Mouse (Mus musculus) gastrocnemius, adult 2 months (tissue): ENCODE measurements around the gene Prickle4. TPM values are rescaled to one million over a fixed set of nuclear protein-coding genes. Genes with fewer than 3 reads are reported as not detected.

Source experiments
- DNase-seq: peaks from one replicate; pipeline ENCODE4 v3.0.0; 2022
- H3K27ac ChIP-seq: fragments of 200-600 bp; 2 replicates; pipeline ENCODE4 v1.8.1; 2022; ENCODE audit warnings: mild to moderate bottlenecking
- H3K4me3 ChIP-seq: fragments of 200-600 bp; 2 replicates; pipeline ENCODE4 v1.8.1; 2022; ENCODE audit warnings: mild to moderate bottlenecking, moderate library complexity
- CTCF ChIP-seq: fragments of 200-600 bp; IDR thresholded peaks from 2 replicates; pipeline ENCODE4 v1.8.1; 2022; ENCODE audit warnings: antibody characterized with exemption, mild to moderate bottlenecking, moderate library complexity
- intact Hi-C: fragments of 180-260 bp; cut with DNase I; formaldehyde crosslinking; loops from one replicate; pipeline ENCODE4 v1.15.1; 2025
- total RNA-seq, 2 experiments: library from RNA; stranded (reverse); gene quantifications; 2 replicates each; pipeline ENCODE4 v1.2.3; 2021

Prickle4 gene
- total RNA-seq, 2 experiments from 2014 or later, result 2.6 to 3.7 TPM

- no peak overlapping the region for H3K27ac ChIP-seq
- H3K4me3 ChIP-seq, result no peak overlapping the region
- no peak; the same call in 1 of the 2 replicates for TF ChIP-seq CTCF
- DNase-seq, result no peak
- intact Hi-C loops, result no loop called here
Observed at GRCm38 (mm10) chr17:47730633-47731575, 36.4 kb upstream of the Prickle4 start.

DNA sequence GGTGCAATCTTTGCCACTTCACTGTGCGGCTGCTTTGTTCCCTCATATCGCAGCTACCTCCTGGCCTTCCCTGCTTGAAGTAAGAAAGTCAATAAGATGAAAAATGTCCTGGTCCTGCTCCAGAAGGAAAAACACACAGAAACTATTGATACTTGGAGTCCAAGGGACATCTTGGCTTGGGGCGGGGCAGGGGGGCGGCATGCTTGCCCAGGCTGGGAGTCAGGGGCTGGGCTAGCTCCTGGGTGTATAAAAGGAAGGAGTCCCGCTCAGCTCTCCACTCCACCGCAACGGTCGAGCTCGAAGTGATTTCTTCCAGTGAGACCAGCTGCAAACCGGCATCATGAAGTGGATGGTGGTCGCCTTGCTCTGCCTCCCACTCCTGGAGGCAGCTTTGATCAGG is 32.0 kb upstream of the Prickle4 start, which contains the start of gene Pgc:
Gene Pgc, plus strand, starts transcription at position 277 of the 400 bp plus-strand sequence.
- Histone ChIP-seq H3K4me3 (no peak within 1 kb of the TSS), H3K27ac (no peak within 1 kb of the TSS)
- no peak for DNase-seq
- intact Hi-C loops, result no loop called here
- no peak for TF ChIP-seq CTCF

DNA sequence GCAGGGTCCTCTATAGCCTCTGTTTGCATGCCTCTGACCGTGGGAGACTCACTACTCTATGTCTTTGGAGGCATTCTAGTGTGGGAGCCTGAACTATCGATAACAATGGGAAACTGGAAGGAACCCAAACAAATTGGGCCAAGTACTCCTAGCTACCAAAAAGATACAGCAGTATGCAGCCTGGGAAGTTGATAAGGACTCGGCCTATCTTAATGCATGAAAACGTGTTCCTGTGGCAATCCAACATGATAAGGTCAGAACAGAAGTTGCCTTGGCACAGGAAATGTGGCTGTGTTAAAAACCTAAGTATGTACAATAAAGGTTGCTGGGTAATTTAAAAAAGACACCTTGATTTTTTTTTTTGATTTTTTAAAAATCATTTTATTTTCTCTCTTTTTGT is 26.6 kb upstream of the Prickle4 start:
- intact Hi-C loops, result no loop called here
- H3K27ac ChIP-seq, result no peak overlapping the region
- no peak for DNase-seq
- no peak overlapping the region for H3K4me3 ChIP-seq
- TF ChIP-seq CTCF, result no peak

- Histone ChIP-seq H3K4me3 (no peak overlapping the region), H3K27ac (no peak overlapping the region)
- DNase-seq, result no peak
- intact Hi-C loops, result no loop called here
- TF ChIP-seq CTCF, result no peak
Observed at GRCm38 (mm10) chr17:47715037-47715436, 20.5 kb upstream of the Prickle4 start.

GRCm38 (mm10) chr17:47712889-47713571 is 18.5 kb upstream of the Prickle4 start:
- no peak for DNase-seq
- TF ChIP-seq CTCF, result no peak
- intact Hi-C loops, result no loop called here
- Histone ChIP-seq H3K4me3 (no peak overlapping the region), H3K27ac (no peak overlapping the region)

- no peak for DNase-seq
- intact Hi-C loops, result no loop called here
- no peak for TF ChIP-seq CTCF
- no peak overlapping the region for H3K4me3 ChIP-seq
- no peak overlapping the region for H3K27ac ChIP-seq
Observed at GRCm38 (mm10) chr17:47711883-47712282, 17.3 kb upstream of the Prickle4 start.

DNA sequence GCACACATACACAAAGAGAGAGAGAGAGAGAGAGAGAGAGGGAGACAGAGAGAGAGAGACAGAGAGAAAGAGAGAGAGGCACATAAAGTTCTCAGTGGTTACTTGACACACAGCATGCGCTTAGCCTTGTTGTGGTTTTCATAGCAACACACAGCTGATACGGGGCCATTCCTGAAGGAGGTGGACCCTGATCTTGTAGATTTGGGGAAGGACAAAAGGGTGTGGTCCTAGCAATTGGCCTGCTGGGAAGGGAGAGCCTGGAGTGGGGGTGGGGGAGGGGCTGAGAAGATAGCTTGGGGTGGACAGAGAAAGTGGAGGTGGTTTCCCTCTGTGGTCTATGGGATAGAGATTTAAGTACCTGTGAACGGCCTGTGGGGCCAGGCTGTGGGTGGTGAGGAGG is 15.5 kb upstream of the Prickle4 start:
- no peak for TF ChIP-seq CTCF
- no peak overlapping the region for H3K4me3 ChIP-seq
- DNase-seq, result no peak
- H3K27ac ChIP-seq, result no peak overlapping the region
- intact Hi-C loops, result no loop called here

DNA sequence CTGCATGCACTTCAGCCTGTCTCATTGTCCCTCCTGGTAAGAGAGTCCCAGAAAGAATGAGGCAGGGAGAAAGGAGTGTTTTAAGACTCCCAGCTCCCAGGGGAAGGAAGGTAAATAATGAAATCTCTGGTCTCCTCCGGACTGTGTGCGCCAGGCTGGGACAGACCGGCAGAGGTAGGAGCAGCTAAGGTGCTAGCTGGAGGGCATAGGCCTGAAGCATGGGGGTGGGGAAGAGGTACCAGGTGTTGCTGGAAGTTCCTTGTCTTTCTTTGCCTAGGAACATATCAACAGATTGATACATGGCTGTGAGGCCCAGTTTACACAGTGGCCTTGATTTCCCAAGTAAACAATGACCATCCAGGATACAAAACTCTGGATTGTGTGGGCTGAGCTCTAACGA is 14.4 kb upstream of the Prickle4 start:
- TF ChIP-seq CTCF, result no peak
- no peak for DNase-seq
- intact Hi-C loops, result no loop called here
- H3K4me3 ChIP-seq, result no peak overlapping the region
- H3K27ac ChIP-seq, result no peak overlapping the region

GRCm38 (mm10) chr17:47707961-47708360 is 13.4 kb upstream of the Prickle4 start:
- no peak for TF ChIP-seq CTCF
- no peak overlapping the region for H3K4me3 ChIP-seq
- intact Hi-C loops, result no loop called here
- DNase-seq, result no peak
- no peak overlapping the region for H3K27ac ChIP-seq

GRCm38 (mm10) chr17:47706196-47706595 is 11.7 kb upstream of the Prickle4 start:
- no peak for DNase-seq
- no peak for TF ChIP-seq CTCF
- Histone ChIP-seq H3K4me3 (no peak overlapping the region), H3K27ac (no peak overlapping the region)
- intact Hi-C loops, result no loop called here

- H3K27ac ChIP-seq, result no peak overlapping the region
- intact Hi-C loops, result no loop called here
- peak; percentile 39; the same call in 1 of the 2 replicates for TF ChIP-seq CTCF
- no peak for DNase-seq
- H3K4me3 ChIP-seq, result no peak overlapping the region
Observed at GRCm38 (mm10) chr17:47704692-47705091, 10.2 kb upstream of the Prickle4 start.

DNA sequence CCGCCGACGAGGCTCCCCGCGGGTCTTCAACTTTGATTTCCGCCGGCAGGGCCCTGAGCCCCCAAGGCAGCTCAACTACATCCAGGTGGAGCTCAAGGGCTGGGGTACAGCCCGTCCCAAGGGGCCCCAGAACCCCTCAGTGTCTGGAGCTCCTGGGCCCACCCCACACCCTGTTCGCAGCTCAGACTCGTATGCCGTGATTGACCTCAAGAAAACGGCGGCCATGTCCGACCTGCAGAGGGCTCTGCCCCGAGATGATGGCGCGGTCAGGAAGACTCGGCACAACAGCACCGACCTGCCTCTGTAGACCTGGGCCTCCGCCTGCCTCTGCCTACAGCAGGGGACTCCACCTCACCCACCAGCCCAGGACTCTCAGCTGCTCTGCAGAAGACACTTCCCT is 9.0 kb upstream of the Prickle4 start:
- TF ChIP-seq CTCF, result no peak
- intact Hi-C loops, result no loop called here
- Histone ChIP-seq H3K27ac (no peak overlapping the region), H3K4me3 (no peak overlapping the region)
- no peak for DNase-seq

GRCm38 (mm10) chr17:47702548-47703345 is 8.2 kb upstream of the Prickle4 start:
- no peak for DNase-seq
- intact Hi-C loops, result no loop called here
- H3K4me3 ChIP-seq, result no peak overlapping the region
- no peak overlapping the region for H3K27ac ChIP-seq
- no peak for TF ChIP-seq CTCF
